Mouse (Mus musculus): Measurements from ENCODE around the gene Pknox2.

DNA sequence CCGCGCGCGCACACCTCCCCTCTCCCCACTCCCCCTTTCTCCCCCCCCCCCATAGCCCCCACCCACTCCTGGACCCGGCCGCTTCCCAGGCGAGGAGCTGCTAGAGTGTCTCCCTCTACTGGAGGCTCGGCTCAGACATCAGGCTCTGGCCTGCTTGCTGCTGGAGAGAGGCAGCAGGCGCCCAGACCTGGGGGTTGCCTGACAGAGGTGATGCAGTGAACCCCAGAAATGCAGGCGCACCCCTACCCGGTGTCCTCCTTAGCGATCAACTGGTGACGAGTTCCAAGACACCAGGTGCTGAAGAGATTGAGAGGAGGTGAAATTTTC is at the start of gene Pknox2:
- no peak for TF ChIP-seq EP300 (IDR thresholded peaks at IDR 0.05; ENCODE audit: low read depth)
- TF ChIP-seq CTCF (IDR thresholded peaks at IDR 0.05; ENCODE audit: low read depth) = peak; percentile 73
